Mouse (Mus musculus) left cerebral cortex, postnatal 25 days (tissue): ENCODE data around the gene Hes2. TPM values are rescaled to one million over a fixed set of nuclear protein-coding genes. Genes with fewer than 3 reads are reported as not detected.

ENCODE experiments used
- DNase-seq, 2 experiments: peaks; one replicate each; pipeline ENCODE4 v3.0.0; 2022; ENCODE audit warnings: low spot score in 2 of 2, mixed read lengths in 1 of 2
- intact Hi-C: fragments of 180-260 bp; cut with DNase I; formaldehyde crosslinking; loops from one replicate; pipeline ENCODE4 v1.15.1; 2025
- total RNA-seq, 2 experiments: library from RNA; stranded (reverse); gene quantifications; 2 replicates each; pipeline ENCODE4 v1.2.3; 2021

Hes2 gene
- total RNA-seq, 2 experiments from 2014 or later = not detected

DNA sequence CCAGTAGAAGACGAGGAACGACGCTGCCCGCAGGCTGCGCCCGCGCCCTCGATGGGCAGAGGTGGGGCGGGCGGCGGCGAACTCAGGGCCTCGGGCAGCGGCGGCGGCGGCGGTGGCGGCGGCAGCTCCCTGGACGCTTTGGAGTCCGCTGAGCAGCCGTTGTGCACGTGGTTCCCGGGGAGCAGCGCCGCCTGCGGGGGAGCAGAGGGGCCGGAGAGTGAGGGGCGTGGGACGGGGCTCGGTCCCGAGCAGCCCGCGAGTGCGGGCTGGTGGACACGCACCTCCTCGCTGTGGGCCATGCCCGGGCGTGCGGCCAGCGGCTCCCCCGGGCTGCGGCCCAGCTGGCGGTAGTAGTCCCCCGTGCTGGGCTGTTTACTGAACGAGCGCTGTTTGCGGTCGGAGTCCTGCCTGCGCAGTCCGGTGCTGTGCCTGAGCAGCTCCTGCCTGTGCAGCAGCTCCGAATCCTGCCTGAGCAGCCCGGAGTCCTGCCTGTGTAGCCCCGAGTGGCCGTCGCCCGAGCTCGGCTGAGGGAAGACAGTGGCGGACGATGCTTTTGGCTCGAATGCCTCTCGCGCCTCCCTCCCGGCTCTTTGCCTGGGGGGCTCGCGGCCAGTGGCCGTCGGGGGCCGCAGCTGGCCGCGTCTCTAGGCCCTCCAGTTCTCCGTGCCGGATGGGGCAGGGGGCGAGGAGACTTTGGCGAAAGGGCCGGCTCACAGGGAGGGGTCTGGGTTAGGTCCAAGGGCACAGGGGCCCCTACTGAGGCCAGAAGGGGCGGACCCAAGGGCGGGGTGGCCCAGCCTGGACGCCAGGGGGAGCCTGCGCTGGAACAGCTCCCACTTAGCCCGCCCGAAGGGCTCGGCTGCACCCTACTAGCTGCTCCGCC is 27.7 kb upstream of the Hes2 start:
- DNase-seq = peak in 1 of 2 experiments; percentile 38
- intact Hi-C loops = no loop called here

DNA sequence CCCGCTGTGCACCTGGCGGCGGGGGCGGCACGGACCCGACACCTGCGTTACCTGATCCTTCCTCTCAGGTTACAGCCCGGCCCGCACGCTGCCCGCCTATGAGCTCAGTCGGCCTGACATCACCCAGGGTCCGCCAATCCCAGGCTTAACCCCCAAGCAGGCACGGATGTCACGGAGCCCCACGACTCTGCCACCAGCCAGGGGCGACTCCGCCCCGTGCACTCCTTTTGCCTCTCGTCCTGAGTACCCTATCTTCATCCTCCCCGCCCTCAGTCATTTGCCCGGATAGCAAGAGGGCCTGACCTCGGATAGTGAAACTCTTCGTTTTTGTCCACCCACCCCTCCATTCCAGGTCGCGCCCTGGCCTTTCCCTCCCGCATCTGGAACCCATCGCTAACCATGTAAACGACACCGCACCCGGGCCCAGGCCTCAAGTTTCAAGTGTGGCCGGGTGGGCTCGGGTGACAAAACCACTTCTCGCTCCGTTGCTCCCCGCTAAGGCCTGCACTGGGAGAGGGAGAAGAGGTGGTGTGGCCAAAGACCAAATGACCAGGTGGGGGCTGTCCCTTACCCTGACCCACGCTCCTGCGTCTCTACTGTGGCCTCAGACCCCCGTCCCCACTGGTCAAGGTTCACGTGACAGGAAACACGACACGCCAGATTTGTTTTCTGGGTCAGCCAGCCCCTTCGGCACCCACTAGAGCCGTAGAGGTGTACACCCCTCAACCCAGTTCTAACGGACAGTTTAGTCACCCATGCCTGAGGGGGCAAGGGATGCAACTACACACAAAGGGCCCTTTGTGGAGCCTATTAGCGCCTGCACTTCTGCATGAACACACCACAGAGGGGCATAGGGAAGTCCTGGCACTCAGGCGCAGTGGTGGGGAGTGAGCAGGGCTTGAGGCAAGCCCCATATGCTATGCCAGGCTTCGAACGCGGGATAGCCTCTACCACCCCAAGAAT is 26.6 kb upstream of the Hes2 start:
- DNase-seq = no peak
- intact Hi-C loops = no loop called here

DNA sequence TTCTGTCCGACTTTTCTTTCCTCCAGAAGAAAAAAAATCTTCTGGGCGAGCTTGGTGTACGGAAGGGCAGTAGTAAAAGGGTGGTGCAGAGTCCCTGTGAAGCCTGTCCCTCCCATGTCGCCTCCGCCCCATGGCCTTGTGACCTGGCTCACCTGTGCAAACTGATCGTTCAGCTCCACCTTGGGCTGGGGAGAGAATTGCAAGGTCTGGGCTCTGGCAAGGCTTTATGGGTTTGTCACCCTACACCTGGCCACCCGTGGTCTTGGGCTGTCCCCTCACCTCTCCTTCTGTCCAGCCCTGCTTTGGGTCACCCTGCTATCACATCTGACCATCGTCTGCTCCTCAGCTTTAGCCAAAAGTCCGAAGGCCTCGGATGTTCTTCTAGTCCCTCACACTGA is 25.9 kb upstream of the Hes2 start:
- intact Hi-C loops = no loop called here

GRCm38 (mm10) chr4:152133213-152133612 is 25.5 kb upstream of the Hes2 start:
- intact Hi-C loops = no loop called here
- no peak for DNase-seq

More for the DNA sequence above, 25.9 kb upstream of the Hes2 start:
- DNase-seq = no peak

- intact Hi-C loops = no loop called here
- DNase-seq = peak in 1 of 2 experiments; percentile 55
These were observed 24.2 kb upstream of the Hes2 start for GRCm38 (mm10) chr4:152134507-152134906.

DNA sequence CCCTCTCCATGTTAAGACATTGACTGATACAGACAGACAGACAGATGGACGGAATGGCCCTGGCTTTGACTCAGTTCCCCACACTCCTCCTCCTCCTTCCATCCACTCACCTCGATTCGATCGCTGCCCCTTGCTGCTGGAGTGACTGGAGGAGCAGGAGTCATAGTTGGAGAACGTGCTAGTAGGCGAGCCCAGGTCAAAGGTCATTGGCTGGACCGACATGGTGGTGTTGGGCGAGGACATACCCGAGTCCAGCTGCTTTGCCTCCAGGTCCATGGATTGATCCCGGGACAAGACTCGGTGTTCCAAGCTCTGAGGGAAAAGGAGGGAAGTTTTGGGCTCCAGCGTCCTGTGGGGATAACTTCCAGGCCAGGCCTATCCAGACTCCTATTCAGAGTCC is 23.3 kb upstream of the Hes2 start:
- intact Hi-C loops = no loop called here
- no peak for DNase-seq

DNA sequence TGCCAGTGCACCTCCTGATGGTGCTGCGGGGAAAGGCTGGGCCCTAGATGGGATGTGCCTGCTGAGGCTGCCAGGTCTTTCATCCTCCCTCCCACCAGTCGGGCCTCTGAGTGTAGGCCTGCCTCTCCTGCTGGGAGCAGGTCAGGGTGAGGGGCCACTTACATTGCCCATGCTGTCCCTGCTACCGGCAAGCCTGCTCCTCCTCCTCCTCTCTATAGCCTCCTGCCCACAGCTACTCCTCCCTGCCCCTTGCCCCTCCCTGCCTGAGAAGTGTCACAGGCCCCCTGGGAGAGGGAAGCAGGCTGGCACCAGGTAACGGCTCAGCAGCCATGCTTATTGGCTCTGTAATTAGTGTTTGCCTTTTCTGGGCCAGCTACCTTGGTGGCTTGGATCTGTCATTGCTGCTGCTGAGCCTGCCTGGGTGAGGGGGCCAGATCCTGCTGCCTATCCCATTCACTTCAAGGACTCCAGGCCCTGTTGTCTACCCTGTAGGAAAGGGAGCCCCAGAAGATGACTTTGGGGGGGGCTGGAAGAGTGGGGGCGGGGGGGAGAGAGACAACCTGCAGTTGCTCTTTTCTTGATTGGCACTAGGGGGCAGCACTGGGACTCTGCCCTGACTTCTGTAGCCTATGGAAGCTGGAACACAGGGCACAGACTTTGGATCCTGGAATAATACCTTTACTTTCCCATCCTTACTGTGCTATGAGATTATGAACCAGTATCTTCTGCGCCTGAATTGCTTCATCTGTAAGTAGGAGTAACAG is 22.4 kb upstream of the Hes2 start:
- intact Hi-C loops = no loop called here
- no peak for DNase-seq

- intact Hi-C loops = no loop called here
- no peak for DNase-seq
These were observed 21.8 kb upstream of the Hes2 start for GRCm38 (mm10) chr4:152136876-152137250.

- intact Hi-C loops = no loop called here
- peak; percentile 73 to 74 for DNase-seq
These were observed 20.0 kb upstream of the Hes2 start for GRCm38 (mm10) chr4:152138497-152139260.

DNA sequence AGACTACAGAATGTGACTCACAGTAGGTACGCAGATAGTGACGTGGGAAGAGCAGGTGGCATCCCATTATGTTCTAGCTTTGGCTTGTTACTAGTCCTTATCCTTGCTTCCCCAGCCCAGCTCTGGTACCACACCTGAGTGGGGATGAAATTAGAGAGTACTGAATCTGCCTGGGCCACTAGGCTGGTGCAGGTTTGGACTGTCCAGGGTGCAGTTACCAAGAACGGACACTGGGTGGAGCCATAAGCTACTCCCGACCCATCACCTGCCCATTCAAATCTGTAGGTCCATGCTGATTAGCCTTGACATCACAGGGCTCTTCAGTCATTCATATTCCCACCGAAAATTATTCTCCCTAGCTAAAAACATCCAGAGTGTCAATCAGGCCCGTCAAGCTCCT is 18.2 kb upstream of the Hes2 start:
- peak in 1 of 2 experiments; percentile 55 for DNase-seq
- intact Hi-C loops = no loop called here

GRCm38 (mm10) chr4:152141521-152142135 is 17.0 kb upstream of the Hes2 start:
- intact Hi-C loops = no loop called here
- peak in 1 of 2 experiments; percentile 76 for DNase-seq

DNA sequence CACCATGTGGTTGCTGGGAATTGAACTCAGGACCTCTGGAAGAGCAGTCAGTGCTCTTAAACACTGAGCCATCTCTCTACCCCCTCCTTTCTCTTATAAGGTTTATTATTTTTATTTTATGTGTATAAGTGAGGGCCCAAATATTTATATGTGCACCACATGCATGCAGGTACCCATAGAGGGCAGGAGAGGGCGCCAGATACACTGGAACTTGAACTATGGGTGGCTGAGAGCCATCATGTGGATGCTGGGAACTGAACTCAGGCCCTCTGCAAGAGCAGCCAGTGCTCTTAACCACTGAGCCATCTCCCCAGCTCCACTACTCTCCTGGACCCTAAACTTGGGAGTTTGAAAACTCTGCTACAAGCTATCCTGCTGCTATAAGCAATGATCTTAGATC is 15.0 kb upstream of the Hes2 start:
- intact Hi-C loops = no loop called here
- no peak for DNase-seq

GRCm38 (mm10) chr4:152145473-152145872 is 13.2 kb upstream of the Hes2 start:
- DNase-seq = no peak
- intact Hi-C loops = no loop called here

- DNase-seq = no peak
- intact Hi-C loops = no loop called here
These were observed 12.4 kb upstream of the Hes2 start for GRCm38 (mm10) chr4:152146033-152146827.

- no peak for DNase-seq
- intact Hi-C loops = no loop called here
These were observed 8.1 kb upstream of the Hes2 start for GRCm38 (mm10) chr4:152150546-152150945.

- intact Hi-C loops = no loop called here
- DNase-seq = no peak
These were observed 7.2 kb upstream of the Hes2 start for GRCm38 (mm10) chr4:152151451-152151965.

DNA sequence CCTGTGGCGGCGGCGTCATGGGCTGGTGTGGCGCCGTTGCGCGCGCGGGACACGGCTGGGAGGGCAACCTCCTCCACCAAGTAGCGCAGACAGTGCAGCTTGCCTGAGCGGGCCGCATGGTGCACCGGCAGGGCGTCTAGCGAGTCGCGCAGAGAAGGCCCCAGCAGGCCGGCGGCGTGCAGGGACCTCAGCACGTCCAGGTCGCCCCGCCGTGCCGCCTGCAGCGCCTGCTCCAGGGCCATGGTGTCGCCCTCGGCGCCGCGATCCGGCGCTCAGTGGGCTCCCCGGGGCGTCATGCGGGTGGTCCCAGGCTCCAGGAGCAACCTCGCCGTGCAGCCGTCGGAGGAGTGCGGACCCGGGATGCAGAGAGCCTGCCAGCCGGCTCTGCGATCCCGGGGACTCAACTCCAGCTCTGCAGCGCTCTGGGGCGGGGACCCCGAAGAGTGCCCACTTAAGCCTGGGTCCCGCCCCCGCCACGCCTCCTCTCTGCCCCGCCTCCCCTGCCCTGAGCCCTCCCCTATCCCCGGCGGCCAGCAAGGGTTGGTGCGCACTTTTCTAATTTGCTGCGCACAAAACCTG is 6.6 kb upstream of the Hes2 start, which contains the start of gene Espn:
Gene Espn, minus strand, starts transcription at position 406 of the 579 bp plus-strand sequence.
- DNase-seq = no peak
- intact Hi-C loops = no loop called here
